Mouse (Mus musculus): ENCODE data around the gene Cuedc1. TPM values are rescaled to one million over a fixed set of nuclear protein-coding genes. Genes with fewer than 3 reads are reported as not detected.

The Cuedc1 gene
- 41.6 and 42.0 TPM in 2 replicates for polyA plus RNA-seq (2012; rRNA removed)

- Histone ChIP-seq H3K27ac (ENCODE audit: insufficient read depth, low read length) (peak within 1 kb of the TSS; percentile 74; the same call in 1 of the 2 replicates), H3K27me3 (ENCODE audit: control insufficient read depth, insufficient read depth, low read length) (no peaks in the 10 kb centered on the region), H3K4me1 (ENCODE audit: control insufficient read depth, insufficient read depth, low read length) (no peaks in the 10 kb centered on the region), H3K4me3 (replicated peaks; ENCODE audit: insufficient read depth, low read depth, low read length) (peak within 1 kb of the TSS; percentile 86)
- TF ChIP-seq POLR2A (IDR thresholded peaks at IDR 0.05; ENCODE audit: borderline replicate concordance, insufficient read depth, low read length) (no peak), CTCF (IDR thresholded peaks at IDR 0.05; ENCODE audit: borderline replicate concordance, insufficient read depth, low read depth, low read length) (no peak)
- WGBS = 52% methylated on average over 17 of the region's 17 CpGs
- no peak for DNase-seq
Observed at GRCm38 (mm10) chr11:88098021-88098729, at the start of gene Cuedc1. Cuedc1 (plus strand) TSS chr11:88098058.

GRCm38 (mm10) chr11:88048961-88049670 is 48.7 kb upstream of the Cuedc1 start:
- no peak overlapping the region for H3K27ac ChIP-seq (ENCODE audit: insufficient read depth, low read length)
- DNase-seq = peak in 1 of 2 experiments; percentile 25
- TF ChIP-seq POLR2A (IDR thresholded peaks at IDR 0.05; ENCODE audit: borderline replicate concordance, insufficient read depth, low read length) = no peak
- TF ChIP-seq CTCF (IDR thresholded peaks at IDR 0.05; ENCODE audit: borderline replicate concordance, insufficient read depth, low read depth, low read length) = no peak

DNA sequence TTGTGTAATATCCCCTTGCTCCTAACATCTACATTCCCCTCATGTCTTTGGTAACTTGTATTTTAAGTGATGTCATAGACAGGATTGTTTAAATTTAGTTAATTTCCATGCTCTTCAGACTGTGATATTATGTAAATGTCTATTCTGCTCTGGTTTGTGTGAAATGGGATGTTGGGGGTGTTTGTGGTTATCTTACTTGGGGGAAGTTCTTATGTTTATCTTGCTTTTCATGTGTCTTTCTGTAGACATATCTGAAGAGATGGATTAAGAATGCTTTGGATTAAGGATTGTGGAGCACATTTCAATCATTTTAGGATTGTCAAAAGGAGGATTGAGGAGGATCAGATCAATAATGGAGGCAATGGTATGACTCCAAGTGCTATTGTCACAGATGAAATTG is 48.1 kb upstream of the Cuedc1 start:
- Histone ChIP-seq H3K4me1 (ENCODE audit: control insufficient read depth, insufficient read depth, low read length) (peaks cover 3% of the 10 kb centered on the region; the same call in 1 of the 2 replicates), H3K27ac (ENCODE audit: insufficient read depth, low read length) (no peak overlapping the region), H3K27me3 (ENCODE audit: control insufficient read depth, insufficient read depth, low read length) (no peaks in the 10 kb centered on the region), H3K4me3 (replicated peaks; ENCODE audit: insufficient read depth, low read depth, low read length) (peak overlapping the region; percentile 47)
- DNase-seq = no peak
- no peak for TF ChIP-seq POLR2A (IDR thresholded peaks at IDR 0.05; ENCODE audit: borderline replicate concordance, insufficient read depth, low read length)
- TF ChIP-seq CTCF (IDR thresholded peaks at IDR 0.05; ENCODE audit: borderline replicate concordance, insufficient read depth, low read depth, low read length) = no peak

More at GRCm38 (mm10) chr11:88048961-88049670, 48.7 kb upstream of the Cuedc1 start:
- no peaks in the 10 kb centered on the region for H3K27me3 ChIP-seq (ENCODE audit: control insufficient read depth, insufficient read depth, low read length)
- H3K4me3 ChIP-seq (replicated peaks; ENCODE audit: insufficient read depth, low read depth, low read length) = peak overlapping the region; percentile 47
- peaks cover 3% of the 10 kb centered on the region; the same call in 1 of the 2 replicates for H3K4me1 ChIP-seq (ENCODE audit: control insufficient read depth, insufficient read depth, low read length)
- WGBS = 6% methylated on average over 26 of the region's 26 CpGs

DNA sequence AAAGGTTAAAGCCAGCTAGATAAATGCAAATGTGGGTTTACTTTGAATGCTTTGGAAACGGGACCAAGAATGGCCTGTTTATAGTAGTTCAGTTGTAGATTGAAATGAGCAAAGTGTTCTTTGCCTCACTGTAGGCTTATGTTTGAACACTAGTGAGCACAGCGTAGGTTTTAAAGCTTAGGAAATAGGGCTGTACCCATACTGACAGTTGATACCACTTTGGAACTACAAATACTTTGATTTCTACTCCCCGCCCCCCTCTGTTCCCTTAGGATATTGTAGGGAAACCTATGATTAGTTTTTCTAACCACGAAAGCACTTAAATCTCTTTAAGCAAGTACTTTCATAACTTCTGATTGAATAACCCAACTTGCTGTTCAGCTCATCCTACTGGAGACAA is 45.2 kb upstream of the Cuedc1 start:
- no peak overlapping the region for H3K27ac ChIP-seq (ENCODE audit: insufficient read depth, low read length)
- WGBS = 77% methylated on average over 4 of the region's 4 CpGs
- no peak for DNase-seq
- H3K4me1 ChIP-seq (ENCODE audit: control insufficient read depth, insufficient read depth, low read length) = peaks cover 3% of the 10 kb centered on the region; the same call in 1 of the 2 replicates
- no peak for TF ChIP-seq CTCF (IDR thresholded peaks at IDR 0.05; ENCODE audit: borderline replicate concordance, insufficient read depth, low read depth, low read length)
- TF ChIP-seq POLR2A (IDR thresholded peaks at IDR 0.05; ENCODE audit: borderline replicate concordance, insufficient read depth, low read length) = no peak
- no peaks in the 10 kb centered on the region for H3K27me3 ChIP-seq (ENCODE audit: control insufficient read depth, insufficient read depth, low read length)
- no peak overlapping the region for H3K4me3 ChIP-seq (replicated peaks; ENCODE audit: insufficient read depth, low read depth, low read length)

GRCm38 (mm10) chr11:88053821-88054220 is 44.0 kb upstream of the Cuedc1 start:
- Histone ChIP-seq H3K4me1 (ENCODE audit: control insufficient read depth, insufficient read depth, low read length) (peaks cover 3% of the 10 kb centered on the region; the same call in 1 of the 2 replicates), H3K27ac (ENCODE audit: insufficient read depth, low read length) (no peak overlapping the region), H3K27me3 (ENCODE audit: control insufficient read depth, insufficient read depth, low read length) (no peaks in the 10 kb centered on the region), H3K4me3 (replicated peaks; ENCODE audit: insufficient read depth, low read depth, low read length) (no peak overlapping the region)
- WGBS = 29% methylated on average over 3 of the region's 3 CpGs
- no peak for DNase-seq
- TF ChIP-seq POLR2A (IDR thresholded peaks at IDR 0.05; ENCODE audit: borderline replicate concordance, insufficient read depth, low read length) = no peak
- no peak for TF ChIP-seq CTCF (IDR thresholded peaks at IDR 0.05; ENCODE audit: borderline replicate concordance, insufficient read depth, low read depth, low read length)

DNA sequence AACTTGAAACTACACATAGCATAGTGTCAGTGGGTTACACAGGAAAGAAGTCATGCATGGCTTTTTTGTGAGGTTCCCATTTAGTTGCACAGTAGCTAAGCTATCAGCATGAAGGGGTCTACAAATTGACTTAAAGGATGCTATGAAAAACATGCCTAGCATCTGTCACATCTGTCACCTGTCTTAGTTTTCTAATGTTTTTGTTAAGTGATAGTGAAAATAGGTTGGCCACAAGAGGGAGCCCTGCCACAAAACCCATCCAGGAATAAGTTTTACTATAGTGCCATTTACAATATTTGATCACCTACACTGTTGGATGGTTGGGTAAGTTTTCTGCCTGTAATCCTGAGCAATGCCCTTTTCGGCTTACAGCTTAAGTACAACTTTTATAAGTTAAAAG is 43.3 kb upstream of the Cuedc1 start:
- 60% methylated on average over 1 of the region's 1 CpGs for WGBS
- Histone ChIP-seq H3K4me3 (replicated peaks; ENCODE audit: insufficient read depth, low read depth, low read length) (no peak overlapping the region), H3K4me1 (ENCODE audit: control insufficient read depth, insufficient read depth, low read length) (no peaks in the 10 kb centered on the region; the same call in 1 of the 2 replicates), H3K27ac (ENCODE audit: insufficient read depth, low read length) (no peak overlapping the region), H3K27me3 (ENCODE audit: control insufficient read depth, insufficient read depth, low read length) (no peaks in the 10 kb centered on the region)
- DNase-seq = peak; percentile 36 to 39
- TF ChIP-seq CTCF (IDR thresholded peaks at IDR 0.05; ENCODE audit: borderline replicate concordance, insufficient read depth, low read depth, low read length) = peak; percentile 39; the same call in 1 of the 2 replicates
- no peak for TF ChIP-seq POLR2A (IDR thresholded peaks at IDR 0.05; ENCODE audit: borderline replicate concordance, insufficient read depth, low read length)

DNA sequence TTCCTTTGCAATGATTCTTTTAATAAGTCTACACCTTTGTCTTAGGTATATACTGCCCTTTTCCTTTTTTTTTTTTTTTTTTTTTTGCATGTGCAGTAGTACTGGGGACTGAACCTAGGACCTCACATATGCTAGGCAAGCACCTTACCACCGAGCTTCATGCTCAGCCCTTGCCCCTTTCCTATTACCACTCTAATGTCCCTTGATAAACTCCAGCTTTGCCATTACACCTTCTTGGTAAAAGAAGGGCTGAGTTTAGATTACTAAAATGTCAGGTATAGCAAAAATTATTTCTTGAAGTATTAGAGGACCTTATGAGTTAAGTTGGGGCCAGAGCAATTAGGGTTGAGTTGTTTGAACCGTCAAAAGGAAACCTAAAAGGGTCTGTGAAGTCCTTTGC is 42.1 kb upstream of the Cuedc1 start:
- Histone ChIP-seq H3K27ac (ENCODE audit: insufficient read depth, low read length) (no peak overlapping the region), H3K4me3 (replicated peaks; ENCODE audit: insufficient read depth, low read depth, low read length) (no peak overlapping the region), H3K4me1 (ENCODE audit: control insufficient read depth, insufficient read depth, low read length) (no peaks in the 10 kb centered on the region), H3K27me3 (ENCODE audit: control insufficient read depth, insufficient read depth, low read length) (no peaks in the 10 kb centered on the region)
- TF ChIP-seq POLR2A (IDR thresholded peaks at IDR 0.05; ENCODE audit: borderline replicate concordance, insufficient read depth, low read length) (no peak), CTCF (IDR thresholded peaks at IDR 0.05; ENCODE audit: borderline replicate concordance, insufficient read depth, low read depth, low read length) (no peak)
- 78% methylated on average over 2 of the region's 2 CpGs for WGBS
- no peak for DNase-seq
